Mouse (Mus musculus) embryonic facial prominence, embryonic 10.5 days (tissue): ENCODE measurements around the gene Rita1. TPM values are rescaled to one million over a fixed set of nuclear protein-coding genes. Genes with fewer than 3 reads are reported as not detected.

Experiments
- DNase-seq: peaks from one replicate; pipeline ENCODE4 v3.0.0-alpha.2; 2017; ENCODE audit warnings: low spot score
- H3K27ac ChIP-seq: fragments of 300-500 bp; sonication (generic); replicated peaks from 2 replicates; pipeline ENCODE4 v1.5.1; 2016; ENCODE audit warnings: mild to moderate bottlenecking
- H3K27me3 ChIP-seq: fragments of 300-500 bp; sonication (generic); replicated peaks from 2 replicates; pipeline ENCODE4 v1.6.1; 2016; ENCODE audit warnings: low read depth, mild to moderate bottlenecking; ENCODE audit not compliant: poor library complexity, severe bottlenecking
- H3K36me3 ChIP-seq: fragments of 300-500 bp; sonication (generic); replicated peaks from 2 replicates; pipeline ENCODE4 v1.6.1; 2016; ENCODE audit warnings: mild to moderate bottlenecking, moderate library complexity
- H3K4me1 ChIP-seq: fragments of 300-500 bp; sonication (generic); 2 replicates; pipeline ENCODE4 v1.6.1; 2016
- H3K4me3 ChIP-seq: fragments of 300-500 bp; sonication (generic); 2 replicates; pipeline ENCODE4 v1.5.1; 2016; ENCODE audit warnings: mild to moderate bottlenecking, moderate library complexity
- H3K9me3 ChIP-seq: fragments of 300-500 bp; sonication (generic); 2 replicates; pipeline ENCODE4 v1.6.1; 2016; ENCODE audit warnings: mild to moderate bottlenecking
- WGBS: fragments of 180-500 bp; shearing (Covaris S2); methylation state at CpG from one replicate; pipeline ENCODE4 v1.1.7; 2016; 5-methylcytosine and 5-hydroxymethylcytosine counted together
- polyA plus RNA-seq: library from polyadenylated mRNA; unstranded; fragments of >200 nt; fragmentation: Nextera tagmentation; extraction: Ambion mirVana; gene quantifications from 2 replicates; pipeline ENCODE4 v1.2.1, GENCODE M21; 2016

Rita1 gene
- polyA plus RNA-seq, 1 experiment from 2014 or later = 20.1 TPM

DNA sequence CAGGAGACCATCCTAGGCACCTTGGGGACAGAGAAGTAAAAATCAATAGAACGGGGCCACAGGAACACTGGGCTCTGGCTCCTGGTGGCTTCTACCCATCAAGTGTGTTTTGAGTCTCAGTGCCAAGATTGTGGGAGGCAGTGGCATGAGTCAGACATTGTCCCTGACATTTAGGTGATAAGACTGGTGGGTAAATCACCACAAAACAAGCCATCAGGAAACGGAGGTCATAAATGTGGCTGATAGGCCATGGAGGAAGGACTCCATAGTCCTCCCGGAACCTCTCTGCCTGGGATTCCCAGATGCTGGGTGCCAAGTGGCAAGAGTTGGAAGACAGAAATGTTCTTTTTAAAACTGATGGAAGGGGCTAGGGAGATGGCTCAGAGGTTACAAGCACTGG, 31.8 kb upstream of the Rita1 start:
- no peak overlapping the region for H3K27ac ChIP-seq
- peaks cover 9% of the 10 kb centered on the region for H3K4me1 ChIP-seq
- no peaks in the 10 kb centered on the region for H3K9me3 ChIP-seq
- no peak for DNase-seq
- no peak overlapping the region for H3K4me3 ChIP-seq
- H3K27me3 ChIP-seq = peaks cover 35% of the 10 kb centered on the region
- WGBS = 85% methylated on average over 3 of the region's 3 CpGs
- H3K36me3 ChIP-seq = no peaks in the 10 kb centered on the region

- Histone ChIP-seq H3K4me1 (peaks cover 2% of the 10 kb centered on the region), H3K27me3 (peaks cover 28% of the 10 kb centered on the region), H3K4me3 (no peak overlapping the region), H3K36me3 (no peaks in the 10 kb centered on the region), H3K9me3 (no peaks in the 10 kb centered on the region), H3K27ac (no peak overlapping the region)
- no peak for DNase-seq
- whole genome bisulfite sequencing = 81% methylated on average over 14 of the region's 14 CpGs
Observed at GRCm38 (mm10) chr5:120643365-120644085, 31.1 kb upstream of the Rita1 start.

DNA sequence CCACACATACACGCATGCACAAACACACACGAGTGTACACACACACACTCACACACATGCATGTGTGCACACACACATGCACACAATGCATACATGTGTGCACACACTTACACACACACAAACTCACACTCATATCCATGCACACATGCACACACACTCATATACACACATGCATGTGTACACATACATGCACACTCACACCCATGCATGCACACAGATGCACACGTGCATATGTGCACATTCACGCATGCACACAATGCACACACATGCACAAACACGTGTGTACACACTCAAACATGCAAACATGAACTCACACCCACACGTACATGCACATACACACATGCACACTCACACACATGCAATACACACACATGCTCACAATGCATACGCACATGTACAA, 27.7 kb upstream of the Rita1 start:
- no peaks in the 10 kb centered on the region for H3K27me3 ChIP-seq
- no peaks in the 10 kb centered on the region for H3K9me3 ChIP-seq
- no peaks in the 10 kb centered on the region for H3K36me3 ChIP-seq
- H3K4me3 ChIP-seq = no peak overlapping the region
- DNase-seq = no peak
- WGBS = 91% methylated on average over 7 of the region's 7 CpGs
- 0 out of 2 replicates have a peak, but pooled peaks cover under 1% of the 10 kb centered on the region for H3K4me1 ChIP-seq
- no peak overlapping the region for H3K27ac ChIP-seq

- 92% methylated on average over 5 of the region's 5 CpGs for WGBS
- no peak overlapping the region for H3K4me3 ChIP-seq
- H3K36me3 ChIP-seq = no peaks in the 10 kb centered on the region
- DNase-seq = no peak
- H3K27me3 ChIP-seq = peaks cover 38% of the 10 kb centered on the region
- H3K9me3 ChIP-seq = peaks cover 7% of the 10 kb centered on the region; the same call in 1 of the 2 replicates
- H3K27ac ChIP-seq = no peak overlapping the region
- peaks cover 16% of the 10 kb centered on the region for H3K4me1 ChIP-seq
Observed at GRCm38 (mm10) chr5:120635633-120636032, 23.2 kb upstream of the Rita1 start.

- 46% methylated on average over 5 of the region's 5 CpGs for WGBS
Observed at GRCm38 (mm10) chr5:120634860-120635259, 22.5 kb upstream of the Rita1 start.

DNA sequence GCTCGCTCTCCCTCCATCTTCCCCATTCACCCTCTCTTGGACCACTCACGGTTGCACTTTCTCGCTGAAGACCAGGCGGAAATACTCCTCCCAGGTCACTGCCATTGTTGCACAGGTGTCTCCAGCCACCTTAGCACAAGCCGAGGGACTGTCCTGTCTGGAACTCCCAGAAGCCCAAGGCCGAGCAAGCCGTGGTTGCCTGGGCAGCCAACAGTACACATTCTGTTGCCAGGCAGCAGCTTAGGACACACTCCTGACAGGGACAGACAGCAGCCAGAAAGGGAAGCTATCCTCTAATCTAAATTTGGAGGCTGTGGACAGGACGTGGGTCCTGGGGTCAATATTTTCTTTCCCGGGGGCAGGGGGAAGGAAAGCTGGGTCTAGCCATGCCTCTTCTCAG, 21.7 kb upstream of the Rita1 start, which contains the start of gene Cfap73:
TSS of gene Cfap73 (minus strand) at position 105 of the 400 bp plus-strand sequence.
- H3K9me3 ChIP-seq = peaks cover 7% of the 10 kb centered on the region; the same call in 1 of the 2 replicates
- no peak within 1 kb of the TSS for H3K27ac ChIP-seq
- H3K4me3 ChIP-seq = no peak within 1 kb of the TSS
- H3K27me3 ChIP-seq = peaks cover 53% of the 10 kb centered on the region
- H3K36me3 ChIP-seq = peaks cover 2% of the 10 kb centered on the region
- no peak for DNase-seq
- peaks cover 16% of the 10 kb centered on the region for H3K4me1 ChIP-seq
- 59% methylated on average over 9 of the region's 9 CpGs for WGBS

More at GRCm38 (mm10) chr5:120634860-120635259, 22.5 kb upstream of the Rita1 start:
- DNase-seq = no peak
- Histone ChIP-seq H3K4me1 (peaks cover 16% of the 10 kb centered on the region), H3K27me3 (peaks cover 45% of the 10 kb centered on the region), H3K36me3 (no peaks in the 10 kb centered on the region), H3K9me3 (peaks cover 7% of the 10 kb centered on the region; the same call in 1 of the 2 replicates), H3K27ac (no peak overlapping the region), H3K4me3 (no peak overlapping the region)

DNA sequence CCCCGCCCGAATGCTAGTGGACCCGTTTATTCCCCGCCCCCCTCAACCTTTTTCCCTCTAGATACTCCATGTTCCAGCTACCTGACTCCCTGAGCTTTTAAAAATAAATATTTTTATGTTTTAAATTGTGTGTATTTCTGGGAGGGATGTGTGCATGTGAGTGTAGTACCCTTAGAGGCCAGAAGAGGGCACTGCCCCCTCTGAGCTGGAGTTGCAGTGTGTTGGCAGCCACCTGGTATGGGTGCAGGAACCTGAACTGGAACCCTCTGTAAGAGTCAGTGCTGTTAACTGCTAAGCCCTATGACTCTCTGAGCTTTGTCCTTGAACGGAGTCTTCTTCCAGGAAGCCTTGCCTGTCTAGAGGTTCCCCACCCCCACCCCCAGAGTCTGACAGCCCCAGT, 19.5 kb upstream of the Rita1 start:
- Histone ChIP-seq H3K4me1 (peaks cover 16% of the 10 kb centered on the region), H3K4me3 (no peak overlapping the region), H3K9me3 (peaks cover 7% of the 10 kb centered on the region; the same call in 1 of the 2 replicates), H3K27me3 (peaks cover 54% of the 10 kb centered on the region), H3K27ac (no peak overlapping the region), H3K36me3 (peaks cover 25% of the 10 kb centered on the region)
- no peak for DNase-seq
- WGBS = 89% methylated on average over 5 of the region's 5 CpGs

GRCm38 (mm10) chr5:120631128-120631527, 18.7 kb upstream of the Rita1 start:
- 8% methylated on average over 29 of the region's 29 CpGs for WGBS
- H3K4me3 ChIP-seq = peak overlapping the region; percentile 44

DNA sequence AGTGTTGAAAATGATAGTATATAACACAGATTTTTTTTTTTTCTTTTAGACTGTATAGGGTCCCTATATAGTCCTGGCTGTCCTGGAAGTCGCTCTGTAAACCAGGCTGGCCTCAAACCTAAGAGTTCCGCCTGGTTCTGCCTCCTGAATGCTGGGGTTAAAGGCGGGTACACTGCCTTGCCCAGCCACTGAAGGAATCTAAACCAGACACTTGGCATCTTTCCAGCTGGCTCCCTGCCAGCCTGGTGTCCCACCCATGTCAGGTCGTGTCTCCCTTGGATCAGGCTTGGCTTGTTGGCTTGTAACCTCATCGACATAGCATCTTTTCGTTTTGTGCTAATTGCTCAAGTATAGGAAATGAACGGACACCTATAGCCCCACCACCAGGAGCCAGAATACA, 16.2 kb upstream of the Rita1 start:
- Histone ChIP-seq H3K27me3 (peaks cover 45% of the 10 kb centered on the region), H3K4me3 (no peak overlapping the region), H3K27ac (no peak overlapping the region), H3K9me3 (peaks cover 7% of the 10 kb centered on the region; the same call in 1 of the 2 replicates), H3K4me1 (peaks cover 13% of the 10 kb centered on the region), H3K36me3 (peaks cover 57% of the 10 kb centered on the region)
- no peak for DNase-seq
- WGBS = 85% methylated on average over 7 of the region's 7 CpGs

More at GRCm38 (mm10) chr5:120631128-120631527, 18.7 kb upstream of the Rita1 start:
- Histone ChIP-seq H3K27me3 (peaks cover 54% of the 10 kb centered on the region), H3K9me3 (peaks cover 7% of the 10 kb centered on the region; the same call in 1 of the 2 replicates), H3K27ac (no peak overlapping the region), H3K4me1 (peaks cover 21% of the 10 kb centered on the region), H3K36me3 (peaks cover 32% of the 10 kb centered on the region)
- peak; percentile 39 for DNase-seq

GRCm38 (mm10) chr5:120627515-120628300, 15.3 kb upstream of the Rita1 start:
- peaks cover 7% of the 10 kb centered on the region; the same call in 1 of the 2 replicates for H3K9me3 ChIP-seq
- H3K27me3 ChIP-seq = peaks cover 37% of the 10 kb centered on the region
- no peak overlapping the region for H3K27ac ChIP-seq
- peaks cover 13% of the 10 kb centered on the region for H3K4me1 ChIP-seq
- H3K4me3 ChIP-seq = no peak overlapping the region
- peaks cover 66% of the 10 kb centered on the region for H3K36me3 ChIP-seq
- DNase-seq = no peak
- 91% methylated on average over 15 of the region's 15 CpGs for WGBS

GRCm38 (mm10) chr5:120626399-120626798, 14.0 kb upstream of the Rita1 start:
- DNase-seq = peak; percentile 83
- peaks cover 80% of the 10 kb centered on the region for H3K36me3 ChIP-seq
- no peak overlapping the region for H3K27ac ChIP-seq
- H3K9me3 ChIP-seq = no peaks in the 10 kb centered on the region
- peaks cover 24% of the 10 kb centered on the region for H3K27me3 ChIP-seq
- WGBS = 27% methylated on average over 19 of the region's 19 CpGs
- no peak overlapping the region for H3K4me3 ChIP-seq
- peaks cover 13% of the 10 kb centered on the region for H3K4me1 ChIP-seq

DNA sequence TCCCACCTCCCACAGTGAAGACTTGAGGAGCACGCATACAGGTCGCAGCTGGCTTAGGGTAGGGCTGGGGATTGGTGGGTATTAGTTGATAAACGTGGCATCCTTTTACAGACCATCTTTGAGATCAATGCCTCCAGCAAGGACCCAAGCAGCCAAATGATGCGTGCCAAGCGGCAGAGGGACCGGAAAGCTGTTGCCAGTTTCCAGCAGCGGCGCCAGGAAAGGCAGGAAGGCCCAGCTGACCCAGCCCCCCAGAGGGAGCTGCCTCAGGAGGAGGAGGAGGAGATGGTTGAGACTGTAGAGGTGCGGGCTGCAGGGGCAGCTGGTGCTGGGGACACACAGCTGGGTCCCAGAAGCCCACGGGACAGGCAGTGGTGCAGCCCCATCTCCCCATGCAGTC, 12.0 kb upstream of the Rita1 start:
- Histone ChIP-seq H3K27me3 (peaks cover 4% of the 10 kb centered on the region), H3K27ac (no peak overlapping the region), H3K36me3 (peaks cover 99% of the 10 kb centered on the region), H3K4me1 (peaks cover 10% of the 10 kb centered on the region), H3K9me3 (no peaks in the 10 kb centered on the region), H3K4me3 (no peak overlapping the region)
- DNase-seq = no peak
- 93% methylated on average over 10 of the region's 10 CpGs for WGBS
